Mouse (Mus musculus) kidney, embryonic 15.5 days (tissue): Measurements from ENCODE around the gene Clcn7. TPM values are rescaled to one million over a fixed set of nuclear protein-coding genes. Genes with fewer than 3 reads are reported as not detected.

ENCODE experiments used
- ATAC-seq: fragments of 200-750 bp; cut with Nextera tagmentation; replicated peaks from 2 replicates; pipeline ENCODE4 v1.8.0; 2017; ENCODE audit warnings: moderate TSS enrichment; ENCODE audit not compliant: low FRiP score
- H3K27ac ChIP-seq: fragments of 300-500 bp; sonication (generic); 2 replicates; pipeline ENCODE4 v1.5.1; 2015; ENCODE audit warnings: mild to moderate bottlenecking, inconsistent platforms
- H3K27me3 ChIP-seq: fragments of 300-500 bp; sonication (generic); 2 replicates; pipeline ENCODE4 v1.6.1; 2015; ENCODE audit warnings: inconsistent platforms
- H3K36me3 ChIP-seq: fragments of 300-500 bp; sonication (generic); 2 replicates; pipeline ENCODE4 v1.6.1; 2015; ENCODE audit warnings: inconsistent platforms
- H3K4me1 ChIP-seq: fragments of 300-500 bp; sonication (generic); 2 replicates; pipeline ENCODE4 v1.6.1; 2015; ENCODE audit warnings: inconsistent platforms
- H3K4me2 ChIP-seq: fragments of 300-500 bp; sonication (generic); 2 replicates; pipeline ENCODE4 v1.6.1; 2015; ENCODE audit warnings: moderate library complexity, mild to moderate bottlenecking, inconsistent platforms
- H3K4me3 ChIP-seq: fragments of 300-500 bp; sonication (generic); replicated peaks from 2 replicates; pipeline ENCODE4 v1.5.1; 2015; ENCODE audit warnings: mild to moderate bottlenecking, inconsistent platforms
- H3K9ac ChIP-seq: fragments of 300-500 bp; sonication (generic); 2 replicates; pipeline ENCODE4 v1.6.1; 2015; ENCODE audit warnings: mild to moderate bottlenecking, inconsistent platforms
- H3K9me3 ChIP-seq: fragments of 300-500 bp; sonication (generic); replicated peaks from 2 replicates; pipeline ENCODE4 v1.6.1; 2016; ENCODE audit warnings: inconsistent platforms
- WGBS: fragments of 180-500 bp; shearing (Covaris S2); methylation state at CpG from one replicate; pipeline ENCODE4 v1.1.7; 2015; ENCODE audit warnings: mixed read lengths; 5-methylcytosine and 5-hydroxymethylcytosine counted together
- polyA plus RNA-seq: library from polyadenylated mRNA; unstranded; fragments of >200 nt; fragmentation: Nextera tagmentation; extraction: Ambion mirVana; gene quantifications from 2 replicates; pipeline ENCODE4 v1.2.1, GENCODE M21; 2015

Clcn7 gene
- polyA plus RNA-seq, 1 experiment from 2014 or later, result 24.6 TPM

- Histone ChIP-seq H3K9me3 (no peaks in the 10 kb centered on the region), H3K36me3 (no peaks in the 10 kb centered on the region), H3K4me1 (peaks cover 15% of the 10 kb centered on the region), H3K4me3 (no peak overlapping the region), H3K27ac (no peak overlapping the region), H3K9ac (no peak overlapping the region), H3K27me3 (0 out of 2 replicates have a peak, but pooled peaks cover 3% of the 10 kb centered on the region), H3K4me2 (no peak overlapping the region)
- no peak for ATAC-seq
- 94% methylated on average over 1 of the region's 1 CpGs for whole genome bisulfite sequencing
Observed at GRCm38 (mm10) chr17:25130060-25130459, 3.1 kb upstream of the Clcn7 start.

- Histone ChIP-seq H3K4me3 (no peak overlapping the region), H3K27ac (no peak overlapping the region), H3K27me3 (no peaks in the 10 kb centered on the region), H3K4me2 (no peak overlapping the region), H3K9me3 (no peaks in the 10 kb centered on the region), H3K36me3 (peaks cover 5% of the 10 kb centered on the region; the same call in 1 of the 2 replicates), H3K4me1 (peaks cover 15% of the 10 kb centered on the region), H3K9ac (no peak overlapping the region)
- no peak for ATAC-seq
- WGBS, result 86% methylated on average over 6 of the region's 6 CpGs
Observed at GRCm38 (mm10) chr17:25135622-25136021, 2.4 kb downstream of the Clcn7 start.

- Histone ChIP-seq H3K9me3 (no peaks in the 10 kb centered on the region), H3K9ac (no peak overlapping the region), H3K4me2 (no peak overlapping the region), H3K36me3 (peaks cover 5% of the 10 kb centered on the region; the same call in 1 of the 2 replicates), H3K27ac (no peak overlapping the region), H3K4me1 (peaks cover 10% of the 10 kb centered on the region), H3K4me3 (no peak overlapping the region), H3K27me3 (no peaks in the 10 kb centered on the region)
- no peak for ATAC-seq
- 96% methylated on average over 1 of the region's 1 CpGs for WGBS
Observed at GRCm38 (mm10) chr17:25138803-25139202, 5.6 kb downstream of the Clcn7 start.

GRCm38 (mm10) chr17:25139960-25140359, 6.8 kb downstream of the Clcn7 start:
- H3K9ac ChIP-seq, result no peak overlapping the region
- H3K27me3 ChIP-seq, result no peaks in the 10 kb centered on the region
- no peaks in the 10 kb centered on the region for H3K9me3 ChIP-seq
- no peaks in the 10 kb centered on the region for H3K4me1 ChIP-seq
- no peak overlapping the region for H3K4me2 ChIP-seq
- H3K4me3 ChIP-seq, result no peak overlapping the region
- no peak for ATAC-seq
- H3K36me3 ChIP-seq, result peaks cover 10% of the 10 kb centered on the region
- WGBS, result 69% methylated on average over 4 of the region's 4 CpGs
- H3K27ac ChIP-seq, result no peak overlapping the region

- Histone ChIP-seq H3K27ac (no peak within 1 kb of the TSS), H3K4me3 (no peak within 1 kb of the TSS), H3K27me3 (no peaks in the 10 kb centered on the region), H3K9ac (no peak within 1 kb of the TSS), H3K4me1 (no peaks in the 10 kb centered on the region; the same call in 1 of the 2 replicates), H3K36me3 (peaks cover 42% of the 10 kb centered on the region), H3K4me2 (no peak within 1 kb of the TSS), H3K9me3 (no peaks in the 10 kb centered on the region)
- no peak for ATAC-seq
- WGBS, result 76% methylated on average over 1 of the region's 1 CpGs
Observed at GRCm38 (mm10) chr17:25162161-25162560, 29.0 kb downstream of the Clcn7 start, which contains the start of gene Ccdc154. Gene Ccdc154, plus strand, starts transcription at chr17:25162461.

GRCm38 (mm10) chr17:25163387-25163786, 30.2 kb downstream of the Clcn7 start:
- Histone ChIP-seq H3K9me3 (no peaks in the 10 kb centered on the region), H3K27me3 (no peaks in the 10 kb centered on the region), H3K9ac (no peak overlapping the region), H3K4me2 (no peak overlapping the region), H3K27ac (no peak overlapping the region), H3K36me3 (peaks cover 31% of the 10 kb centered on the region), H3K4me3 (no peak overlapping the region), H3K4me1 (no peaks in the 10 kb centered on the region; the same call in 1 of the 2 replicates)
- WGBS, result 76% methylated on average over 7 of the region's 7 CpGs
- no peak for ATAC-seq

GRCm38 (mm10) chr17:25164770-25165169, 31.6 kb downstream of the Clcn7 start:
- Histone ChIP-seq H3K9ac (no peak overlapping the region), H3K27ac (no peak overlapping the region), H3K4me3 (no peak overlapping the region), H3K4me1 (no peaks in the 10 kb centered on the region; the same call in 1 of the 2 replicates), H3K27me3 (no peaks in the 10 kb centered on the region), H3K9me3 (no peaks in the 10 kb centered on the region), H3K4me2 (no peak overlapping the region), H3K36me3 (peaks cover 22% of the 10 kb centered on the region)
- no peak for ATAC-seq
- 88% methylated on average over 3 of the region's 3 CpGs for whole genome bisulfite sequencing

GRCm38 (mm10) chr17:25165970-25166671, 32.9 kb downstream of the Clcn7 start:
- Histone ChIP-seq H3K4me3 (no peak overlapping the region), H3K27me3 (no peaks in the 10 kb centered on the region), H3K9ac (no peak overlapping the region), H3K27ac (no peak overlapping the region), H3K36me3 (peaks cover 8% of the 10 kb centered on the region), H3K4me1 (no peaks in the 10 kb centered on the region; the same call in 1 of the 2 replicates), H3K9me3 (no peaks in the 10 kb centered on the region), H3K4me2 (no peak overlapping the region)
- ATAC-seq, result no peak
- 42% methylated on average over 6 of the region's 6 CpGs for WGBS

GRCm38 (mm10) chr17:25169706-25170105, 36.5 kb downstream of the Clcn7 start:
- ATAC-seq, result no peak
- H3K9me3 ChIP-seq, result no peaks in the 10 kb centered on the region
- H3K27me3 ChIP-seq, result no peaks in the 10 kb centered on the region
- H3K4me1 ChIP-seq, result no peaks in the 10 kb centered on the region; the same call in 1 of the 2 replicates
- H3K4me2 ChIP-seq, result no peak overlapping the region
- no peak overlapping the region for H3K27ac ChIP-seq
- H3K4me3 ChIP-seq, result no peak overlapping the region
- no peaks in the 10 kb centered on the region for H3K36me3 ChIP-seq
- 96% methylated on average over 2 of the region's 2 CpGs for WGBS
- no peak overlapping the region for H3K9ac ChIP-seq

GRCm38 (mm10) chr17:25172558-25172957, 39.4 kb downstream of the Clcn7 start:
- no peaks in the 10 kb centered on the region for H3K27me3 ChIP-seq
- H3K9ac ChIP-seq, result no peak overlapping the region
- no peak overlapping the region for H3K27ac ChIP-seq
- H3K4me3 ChIP-seq, result no peak overlapping the region
- no peak overlapping the region for H3K4me2 ChIP-seq
- H3K36me3 ChIP-seq, result no peaks in the 10 kb centered on the region
- 84% methylated on average over 3 of the region's 3 CpGs for WGBS
- no peaks in the 10 kb centered on the region for H3K4me1 ChIP-seq
- H3K9me3 ChIP-seq, result no peaks in the 10 kb centered on the region
- no peak for ATAC-seq

- Histone ChIP-seq H3K27me3 (0 out of 2 replicates have a peak, but pooled peaks cover 13% of the 10 kb centered on the region), H3K9me3 (no peaks in the 10 kb centered on the region), H3K4me2 (no peak within 1 kb of the TSS), H3K36me3 (no peaks in the 10 kb centered on the region), H3K4me1 (no peaks in the 10 kb centered on the region), H3K27ac (no peak within 1 kb of the TSS), H3K4me3 (no peak within 1 kb of the TSS), H3K9ac (no peak within 1 kb of the TSS)
- WGBS, result 75% methylated on average over 9 of the region's 9 CpGs
- ATAC-seq, result no peak
Observed at GRCm38 (mm10) chr17:25175411-25175810, 42.2 kb downstream of the Clcn7 start, which contains the start of gene Gm38655. Gene Gm38655, minus strand, starts transcription at chr17:25175471.

GRCm38 (mm10) chr17:25183232-25183631, 50.0 kb downstream of the Clcn7 start:
- Histone ChIP-seq H3K36me3 (peaks cover 10% of the 10 kb centered on the region), H3K27me3 (0 out of 2 replicates have a peak, but pooled peaks cover 22% of the 10 kb centered on the region), H3K9me3 (no peaks in the 10 kb centered on the region), H3K9ac (no peak overlapping the region), H3K27ac (no peak overlapping the region), H3K4me3 (peak overlapping the region; percentile 65), H3K4me1 (peaks cover 29% of the 10 kb centered on the region), H3K4me2 (peak overlapping the region; percentile 92)
- no peak for ATAC-seq
